Mouse (Mus musculus): ENCODE data around the gene Pabpc1l. TPM values are rescaled to one million over a fixed set of nuclear protein-coding genes. Genes with fewer than 3 reads are reported as not detected.

The Pabpc1l gene
- polyA plus RNA-seq, 1 experiment from 2014 or later = 1.6 TPM

GRCm38 (mm10) chr2:164072109-164072508, 46.9 kb downstream of the Pabpc1l start:
- H3K27me3 ChIP-seq (ENCODE audit: control insufficient read depth, insufficient read depth, low read length) = no peaks in the 10 kb centered on the region
- no peak overlapping the region for H3K27ac ChIP-seq (ENCODE audit: low read length)
- H3K4me3 ChIP-seq (ENCODE audit: low read depth, low read length) = no peak overlapping the region
- no peak for ATAC-seq (ENCODE audit: insufficient number of reproducible peaks, insufficient read depth, low FRiP score, low read depth)
- H3K36me3 ChIP-seq (ENCODE audit: control insufficient read depth, insufficient read depth, low read length) = peaks cover under 1% of the 10 kb centered on the region; the same call in 1 of the 2 replicates
- 89% methylated on average over 2 of the region's 2 CpGs for WGBS
- H3K9ac ChIP-seq (replicated peaks; ENCODE audit: low read depth, low read length) = no peak overlapping the region
- no peak overlapping the region for H3K4me2 ChIP-seq (replicated peaks; ENCODE audit: low read depth, low read length)
- peaks cover 15% of the 10 kb centered on the region for H3K4me1 ChIP-seq (ENCODE audit: control insufficient read depth, insufficient read depth, low read length)
- H3K9me3 ChIP-seq (ENCODE audit: control insufficient read depth, low read depth, low read length) = no peaks in the 10 kb centered on the region

- no peaks in the 10 kb centered on the region for H3K36me3 ChIP-seq (ENCODE audit: control insufficient read depth, insufficient read depth, low read length)
- 85% methylated on average over 7 of the region's 7 CpGs for WGBS
- H3K4me3 ChIP-seq (ENCODE audit: low read depth, low read length) = no peak overlapping the region
- H3K4me2 ChIP-seq (replicated peaks; ENCODE audit: low read depth, low read length) = no peak overlapping the region
- H3K27me3 ChIP-seq (ENCODE audit: control insufficient read depth, insufficient read depth, low read length) = no peaks in the 10 kb centered on the region
- peaks cover 15% of the 10 kb centered on the region for H3K4me1 ChIP-seq (ENCODE audit: control insufficient read depth, insufficient read depth, low read length)
- no peak overlapping the region for H3K27ac ChIP-seq (ENCODE audit: low read length)
- H3K9me3 ChIP-seq (ENCODE audit: control insufficient read depth, low read depth, low read length) = no peaks in the 10 kb centered on the region
- no peak overlapping the region for H3K9ac ChIP-seq (replicated peaks; ENCODE audit: low read depth, low read length)
- ATAC-seq (ENCODE audit: insufficient number of reproducible peaks, insufficient read depth, low FRiP score, low read depth) = no peak
Observed at GRCm38 (mm10) chr2:164073120-164073519, 47.9 kb downstream of the Pabpc1l start.

GRCm38 (mm10) chr2:164073918-164074578, 48.8 kb downstream of the Pabpc1l start:
- H3K27me3 ChIP-seq (ENCODE audit: control insufficient read depth, insufficient read depth, low read length) = no peaks in the 10 kb centered on the region
- no peaks in the 10 kb centered on the region for H3K9me3 ChIP-seq (ENCODE audit: control insufficient read depth, low read depth, low read length)
- no peaks in the 10 kb centered on the region for H3K36me3 ChIP-seq (ENCODE audit: control insufficient read depth, insufficient read depth, low read length)
- peak overlapping the region; percentile 49 for H3K4me3 ChIP-seq (ENCODE audit: low read depth, low read length)
- no peak overlapping the region; the same call in 1 of the 2 replicates for H3K27ac ChIP-seq (ENCODE audit: low read length)
- peak; percentile 86 for ATAC-seq (ENCODE audit: insufficient number of reproducible peaks, insufficient read depth, low FRiP score, low read depth)
- H3K4me2 ChIP-seq (replicated peaks; ENCODE audit: low read depth, low read length) = peak overlapping the region; percentile 94
- WGBS = under 1% methylated on average over 48 of the region's 48 CpGs
- peak overlapping the region; percentile 71 for H3K9ac ChIP-seq (replicated peaks; ENCODE audit: low read depth, low read length)
- H3K4me1 ChIP-seq (ENCODE audit: control insufficient read depth, insufficient read depth, low read length) = peaks cover 15% of the 10 kb centered on the region

- Histone ChIP-seq H3K9ac (replicated peaks; ENCODE audit: low read depth, low read length) (0 out of 2 replicates have a peak overlapping the region, but pooled peaks have one; percentile 71), H3K4me3 (ENCODE audit: low read depth, low read length) (peak overlapping the region; percentile 49), H3K36me3 (ENCODE audit: control insufficient read depth, insufficient read depth, low read length) (0 out of 2 replicates have a peak, but pooled peaks cover 3% of the 10 kb centered on the region), H3K4me2 (replicated peaks; ENCODE audit: low read depth, low read length) (peak overlapping the region; percentile 94), H3K27ac (ENCODE audit: low read length) (no peak overlapping the region), H3K4me1 (ENCODE audit: control insufficient read depth, insufficient read depth, low read length) (peaks cover 10% of the 10 kb centered on the region), H3K27me3 (ENCODE audit: control insufficient read depth, insufficient read depth, low read length) (no peaks in the 10 kb centered on the region), H3K9me3 (ENCODE audit: control insufficient read depth, low read depth, low read length) (no peaks in the 10 kb centered on the region)
- ATAC-seq (ENCODE audit: insufficient number of reproducible peaks, insufficient read depth, low FRiP score, low read depth) = no peak
- 39% methylated on average over 5 of the region's 5 CpGs for WGBS
Observed at GRCm38 (mm10) chr2:164075088-164075487, 49.8 kb downstream of the Pabpc1l start.

GRCm38 (mm10) chr2:164076874-164077425, 51.7 kb downstream of the Pabpc1l start:
- no peaks in the 10 kb centered on the region for H3K27me3 ChIP-seq (ENCODE audit: control insufficient read depth, insufficient read depth, low read length)
- peaks cover 19% of the 10 kb centered on the region for H3K36me3 ChIP-seq (ENCODE audit: control insufficient read depth, insufficient read depth, low read length)
- 83% methylated on average over 8 of the region's 8 CpGs for WGBS
- H3K9ac ChIP-seq (replicated peaks; ENCODE audit: low read depth, low read length) = no peak overlapping the region
- H3K27ac ChIP-seq (ENCODE audit: low read length) = no peak overlapping the region
- ATAC-seq (ENCODE audit: insufficient number of reproducible peaks, insufficient read depth, low FRiP score, low read depth) = no peak
- no peak overlapping the region for H3K4me3 ChIP-seq (ENCODE audit: low read depth, low read length)
- no peaks in the 10 kb centered on the region for H3K9me3 ChIP-seq (ENCODE audit: control insufficient read depth, low read depth, low read length)
- no peak overlapping the region for H3K4me2 ChIP-seq (replicated peaks; ENCODE audit: low read depth, low read length)
- H3K4me1 ChIP-seq (ENCODE audit: control insufficient read depth, insufficient read depth, low read length) = peaks cover 10% of the 10 kb centered on the region

- Histone ChIP-seq H3K4me2 (replicated peaks; ENCODE audit: low read depth, low read length) (no peak overlapping the region), H3K27me3 (ENCODE audit: control insufficient read depth, insufficient read depth, low read length) (no peaks in the 10 kb centered on the region)
Observed at GRCm38 (mm10) chr2:164077875-164078274, 52.6 kb downstream of the Pabpc1l start.

GRCm38 (mm10) chr2:164079488-164079887, 54.2 kb downstream of the Pabpc1l start:
- WGBS = 87% methylated on average over 6 of the region's 6 CpGs
- peaks cover 10% of the 10 kb centered on the region for H3K4me1 ChIP-seq (ENCODE audit: control insufficient read depth, insufficient read depth, low read length)
- no peak overlapping the region for H3K9ac ChIP-seq (replicated peaks; ENCODE audit: low read depth, low read length)
- no peaks in the 10 kb centered on the region for H3K27me3 ChIP-seq (ENCODE audit: control insufficient read depth, insufficient read depth, low read length)
- no peak for ATAC-seq (ENCODE audit: insufficient number of reproducible peaks, insufficient read depth, low FRiP score, low read depth)
- no peaks in the 10 kb centered on the region for H3K9me3 ChIP-seq (ENCODE audit: control insufficient read depth, low read depth, low read length)
- H3K4me2 ChIP-seq (replicated peaks; ENCODE audit: low read depth, low read length) = no peak overlapping the region
- H3K27ac ChIP-seq (ENCODE audit: low read length) = no peak overlapping the region
- H3K4me3 ChIP-seq (ENCODE audit: low read depth, low read length) = no peak overlapping the region
- H3K36me3 ChIP-seq (ENCODE audit: control insufficient read depth, insufficient read depth, low read length) = peaks cover 30% of the 10 kb centered on the region

More at GRCm38 (mm10) chr2:164077875-164078274, 52.6 kb downstream of the Pabpc1l start:
- Histone ChIP-seq H3K36me3 (ENCODE audit: control insufficient read depth, insufficient read depth, low read length) (peaks cover 23% of the 10 kb centered on the region), H3K4me3 (ENCODE audit: low read depth, low read length) (no peak overlapping the region), H3K9me3 (ENCODE audit: control insufficient read depth, low read depth, low read length) (no peaks in the 10 kb centered on the region), H3K27ac (ENCODE audit: low read length) (no peak overlapping the region), H3K4me1 (ENCODE audit: control insufficient read depth, insufficient read depth, low read length) (peaks cover 10% of the 10 kb centered on the region), H3K9ac (replicated peaks; ENCODE audit: low read depth, low read length) (no peak overlapping the region)
- no peak for ATAC-seq (ENCODE audit: insufficient number of reproducible peaks, insufficient read depth, low FRiP score, low read depth)
- 81% methylated on average over 5 of the region's 5 CpGs for WGBS

GRCm38 (mm10) chr2:164081577-164081976, 56.3 kb downstream of the Pabpc1l start:
- Histone ChIP-seq H3K4me1 (ENCODE audit: control insufficient read depth, insufficient read depth, low read length) (no peaks in the 10 kb centered on the region), H3K9ac (replicated peaks; ENCODE audit: low read depth, low read length) (no peak overlapping the region), H3K9me3 (ENCODE audit: control insufficient read depth, low read depth, low read length) (no peaks in the 10 kb centered on the region), H3K27ac (ENCODE audit: low read length) (no peak overlapping the region), H3K4me3 (ENCODE audit: low read depth, low read length) (no peak overlapping the region), H3K27me3 (ENCODE audit: control insufficient read depth, insufficient read depth, low read length) (no peaks in the 10 kb centered on the region), H3K36me3 (ENCODE audit: control insufficient read depth, insufficient read depth, low read length) (peaks cover 36% of the 10 kb centered on the region), H3K4me2 (replicated peaks; ENCODE audit: low read depth, low read length) (no peak overlapping the region)
- no peak for ATAC-seq (ENCODE audit: insufficient number of reproducible peaks, insufficient read depth, low FRiP score, low read depth)
- 96% methylated on average over 10 of the region's 10 CpGs for WGBS

Measured in stomach, embryonic 14.5 days (tissue).